Mouse (Mus musculus): ENCODE data around the gene Klk1b26. TPM values are rescaled to one million over a fixed set of nuclear protein-coding genes. Genes with fewer than 3 reads are reported as not detected.
"Not testable (repeated sequence)": the region's sequence is repeated elsewhere in the genome, so short reads cannot be mapped to it uniquely, and the experiment has no call there.

Gene Klk1b26
- not detected in 2 replicates for polyA plus RNA-seq (2015; fragmentation: Nextera tagmentation; extraction: Ambion mirVana)

GRCm38 (mm10) chr7:44011868-44012267 is at the start of gene Klk1b26:
Gene Klk1b26, plus strand, starts transcription at chr7:44012168.
- not testable (repeated sequence) for H3K4me1 ChIP-seq (replicated peaks); DNase-seq; H3K9ac ChIP-seq; H3K4me2 ChIP-seq; H3K27ac ChIP-seq; H3K36me3 ChIP-seq; H3K9me3 ChIP-seq (replicated peaks); ATAC-seq (ENCODE audit: low read depth); H3K4me3 ChIP-seq (replicated peaks); H3K27me3 ChIP-seq

- no peak for DNase-seq
- 39% methylated on average over 3 of the region's 3 CpGs for WGBS (ENCODE audit: insufficient replicate concordance)
- no peak within 1 kb of the TSS for H3K9ac ChIP-seq
Measured at GRCm38 (mm10) chr7:43966451-43966850, 45.5 kb upstream of the Klk1b26 start, which contains the start of gene Klk1b1. Gene Klk1b1, plus strand, starts transcription at chr7:43966751.

GRCm38 (mm10) chr7:43967058-43967457 is 44.9 kb upstream of the Klk1b26 start:
- Histone ChIP-seq H3K36me3 (no peaks in the 10 kb centered on the region), H3K9me3 (replicated peaks) (no peaks in the 10 kb centered on the region), H3K4me1 (replicated peaks) (no peaks in the 10 kb centered on the region), H3K4me2 (no peak overlapping the region), H3K4me3 (replicated peaks) (no peak overlapping the region), H3K9ac (no peak overlapping the region), H3K27me3 (no peaks in the 10 kb centered on the region), H3K27ac (no peak overlapping the region)
- WGBS (ENCODE audit: insufficient replicate concordance), result 52% methylated on average over 3 of the region's 3 CpGs
- DNase-seq, result no peak
- ATAC-seq (ENCODE audit: low read depth), result no peak

More at GRCm38 (mm10) chr7:43966451-43966850, 45.5 kb upstream of the Klk1b26 start, which contains the start of gene Klk1b1:
- no peak within 1 kb of the TSS for H3K4me3 ChIP-seq (replicated peaks)
- no peaks in the 10 kb centered on the region for H3K4me1 ChIP-seq (replicated peaks)
- H3K27me3 ChIP-seq, result no peaks in the 10 kb centered on the region
- H3K9me3 ChIP-seq (replicated peaks), result no peaks in the 10 kb centered on the region
- H3K27ac ChIP-seq, result no peak within 1 kb of the TSS
- no peaks in the 10 kb centered on the region for H3K36me3 ChIP-seq
- no peak for ATAC-seq (ENCODE audit: low read depth)
- H3K4me2 ChIP-seq, result no peak within 1 kb of the TSS

- DNase-seq (no peak), ATAC-seq (ENCODE audit: low read depth) (no peak)
- WGBS (ENCODE audit: insufficient replicate concordance), result 50% methylated on average over 2 of the region's 2 CpGs
Measured at GRCm38 (mm10) chr7:43967612-43968011, 44.4 kb upstream of the Klk1b26 start.

GRCm38 (mm10) chr7:43975761-43976160 is 36.2 kb upstream of the Klk1b26 start, which contains the start of gene Klk1b9:
Gene Klk1b9, plus strand, starts transcription at chr7:43976061.
- not testable (repeated sequence) for ATAC-seq (ENCODE audit: low read depth); H3K27me3 ChIP-seq; H3K27ac ChIP-seq; H3K9ac ChIP-seq; DNase-seq; H3K36me3 ChIP-seq; H3K4me3 ChIP-seq (replicated peaks); H3K4me2 ChIP-seq; H3K9me3 ChIP-seq (replicated peaks); H3K4me1 ChIP-seq (replicated peaks)
- WGBS (ENCODE audit: insufficient replicate concordance), result 54% methylated on average over 1 of the region's 1 CpGs

More at GRCm38 (mm10) chr7:43967612-43968011, 44.4 kb upstream of the Klk1b26 start:
- Histone ChIP-seq H3K9me3 (replicated peaks) (no peaks in the 10 kb centered on the region), H3K27ac (no peak overlapping the region), H3K27me3 (no peaks in the 10 kb centered on the region), H3K9ac (no peak overlapping the region), H3K4me2 (no peak overlapping the region), H3K4me3 (replicated peaks) (no peak overlapping the region), H3K36me3 (no peaks in the 10 kb centered on the region), H3K4me1 (replicated peaks) (no peaks in the 10 kb centered on the region)

- H3K4me1 ChIP-seq (replicated peaks), result no peaks in the 10 kb centered on the region
- no peaks in the 10 kb centered on the region for H3K9me3 ChIP-seq (replicated peaks)
- H3K36me3 ChIP-seq, result no peaks in the 10 kb centered on the region
- no peak overlapping the region for H3K27ac ChIP-seq
- no peaks in the 10 kb centered on the region for H3K27me3 ChIP-seq
- ATAC-seq (ENCODE audit: low read depth) (no peak), DNase-seq (no peak)
- H3K4me3 ChIP-seq (replicated peaks), result no peak overlapping the region
- no peak overlapping the region for H3K4me2 ChIP-seq
- no peak overlapping the region for H3K9ac ChIP-seq
Measured at GRCm38 (mm10) chr7:43985657-43986056, 26.3 kb upstream of the Klk1b26 start.

GRCm38 (mm10) chr7:43994821-43995220 is 17.1 kb upstream of the Klk1b26 start:
- 53% methylated on average over 1 of the region's 1 CpGs for WGBS (ENCODE audit: insufficient replicate concordance)
- not testable (repeated sequence) for H3K4me1 ChIP-seq (replicated peaks); DNase-seq; H3K4me2 ChIP-seq; H3K9ac ChIP-seq; H3K27me3 ChIP-seq; ATAC-seq (ENCODE audit: low read depth); H3K9me3 ChIP-seq (replicated peaks); H3K36me3 ChIP-seq; H3K4me3 ChIP-seq (replicated peaks); H3K27ac ChIP-seq

GRCm38 (mm10) chr7:43995577-43995976 is 16.4 kb upstream of the Klk1b26 start, which contains the start of gene Klk1b11:
Gene Klk1b11, plus strand, starts transcription at chr7:43995877.
- not testable (repeated sequence) for H3K27ac ChIP-seq; ATAC-seq (ENCODE audit: low read depth); H3K4me3 ChIP-seq (replicated peaks); H3K9me3 ChIP-seq (replicated peaks); H3K4me1 ChIP-seq (replicated peaks); DNase-seq; H3K36me3 ChIP-seq; H3K27me3 ChIP-seq; H3K9ac ChIP-seq; H3K4me2 ChIP-seq
- 63% methylated on average over 4 of the region's 4 CpGs for WGBS (ENCODE audit: insufficient replicate concordance)

- Histone ChIP-seq H3K27me3 (no peaks in the 10 kb centered on the region), H3K9ac (no peak overlapping the region), H3K4me1 (replicated peaks) (no peaks in the 10 kb centered on the region), H3K27ac (no peak overlapping the region), H3K9me3 (replicated peaks) (no peaks in the 10 kb centered on the region), H3K36me3 (no peaks in the 10 kb centered on the region), H3K4me2 (no peak overlapping the region), H3K4me3 (replicated peaks) (no peak overlapping the region)
- DNase-seq (no peak), ATAC-seq (ENCODE audit: low read depth) (no peak)
Measured at GRCm38 (mm10) chr7:44004847-44005246, 7.1 kb upstream of the Klk1b26 start.

GRCm38 (mm10) chr7:44014666-44015065 is 2.7 kb downstream of the Klk1b26 start:
- H3K4me2 ChIP-seq; H3K4me3 ChIP-seq (replicated peaks); H3K9ac ChIP-seq; H3K9me3 ChIP-seq (replicated peaks); H3K4me1 ChIP-seq (replicated peaks); ATAC-seq (ENCODE audit: low read depth); H3K27me3 ChIP-seq; H3K27ac ChIP-seq; DNase-seq; H3K36me3 ChIP-seq: not testable (repeated sequence)
- 56% methylated on average over 6 of the region's 6 CpGs for WGBS (ENCODE audit: insufficient replicate concordance)

- Histone ChIP-seq H3K4me1 (replicated peaks) (no peaks in the 10 kb centered on the region), H3K4me2 (no peak overlapping the region), H3K27me3 (no peaks in the 10 kb centered on the region), H3K36me3 (no peaks in the 10 kb centered on the region), H3K9ac (no peak overlapping the region), H3K4me3 (replicated peaks) (no peak overlapping the region), H3K9me3 (replicated peaks) (no peaks in the 10 kb centered on the region), H3K27ac (no peak overlapping the region)
- DNase-seq (no peak), ATAC-seq (ENCODE audit: low read depth) (no peak)
- 66% methylated on average over 5 of the region's 5 CpGs for WGBS (ENCODE audit: insufficient replicate concordance)
Measured at GRCm38 (mm10) chr7:44015071-44015470, 3.1 kb downstream of the Klk1b26 start.

GRCm38 (mm10) chr7:44051990-44052389 is 40.0 kb downstream of the Klk1b26 start, which contains the start of gene Klk1b27:
Gene Klk1b27, plus strand, starts transcription at chr7:44052290.
- not testable (repeated sequence) for H3K4me3 ChIP-seq (replicated peaks); ATAC-seq (ENCODE audit: low read depth); H3K4me2 ChIP-seq; H3K27me3 ChIP-seq; DNase-seq; H3K4me1 ChIP-seq (replicated peaks); H3K27ac ChIP-seq; H3K36me3 ChIP-seq; H3K9ac ChIP-seq; H3K9me3 ChIP-seq (replicated peaks)
- 42% methylated on average over 3 of the region's 3 CpGs for WGBS (ENCODE audit: insufficient replicate concordance)

Data from liver, embryonic 13.5 days (tissue).